Mouse (Mus musculus): Measurements from ENCODE around the gene Zrsr1.

Gene Zrsr1

DNA sequence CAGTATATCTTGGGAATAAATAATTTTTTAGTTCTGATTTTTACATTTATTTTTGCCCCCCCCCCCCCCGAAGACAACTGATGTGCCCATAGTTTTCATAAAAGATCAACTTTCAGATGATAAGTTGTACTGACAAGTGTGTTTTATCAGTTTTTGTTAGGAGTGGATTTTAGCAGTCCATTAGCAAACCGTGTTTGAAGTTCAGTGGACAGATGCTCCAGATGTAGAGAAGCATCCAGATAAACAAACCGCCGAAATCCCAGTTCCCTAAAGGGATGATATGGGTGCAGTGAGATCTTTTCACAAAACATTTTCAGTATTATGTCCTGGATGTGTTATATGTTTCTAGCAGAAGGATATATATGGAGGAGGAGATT is 37.0 kb downstream of the Zrsr1 start:
- no peak for DNase-seq (ENCODE audit: low spot score)

DNA sequence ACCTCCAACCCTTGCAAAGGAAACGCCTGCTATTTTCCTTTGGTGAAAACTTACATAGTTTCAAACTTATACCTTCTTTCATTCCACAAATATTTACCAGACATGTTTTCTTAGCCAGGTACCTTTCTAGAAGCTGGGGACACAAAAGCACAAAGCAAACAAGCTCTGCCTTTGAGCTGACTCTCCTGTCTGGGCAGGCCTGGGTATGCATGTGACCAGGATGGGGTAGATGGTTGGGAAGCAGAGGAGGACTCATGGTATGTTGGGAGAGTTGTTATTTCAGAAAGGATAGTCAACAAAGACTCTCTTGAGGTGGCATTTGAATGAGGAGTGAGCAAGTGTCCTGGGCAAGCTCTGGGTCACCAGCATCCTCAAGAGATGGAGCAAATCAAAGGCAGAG is 41.3 kb downstream of the Zrsr1 start:
- no peak for DNase-seq (ENCODE audit: low spot score)

DNA sequence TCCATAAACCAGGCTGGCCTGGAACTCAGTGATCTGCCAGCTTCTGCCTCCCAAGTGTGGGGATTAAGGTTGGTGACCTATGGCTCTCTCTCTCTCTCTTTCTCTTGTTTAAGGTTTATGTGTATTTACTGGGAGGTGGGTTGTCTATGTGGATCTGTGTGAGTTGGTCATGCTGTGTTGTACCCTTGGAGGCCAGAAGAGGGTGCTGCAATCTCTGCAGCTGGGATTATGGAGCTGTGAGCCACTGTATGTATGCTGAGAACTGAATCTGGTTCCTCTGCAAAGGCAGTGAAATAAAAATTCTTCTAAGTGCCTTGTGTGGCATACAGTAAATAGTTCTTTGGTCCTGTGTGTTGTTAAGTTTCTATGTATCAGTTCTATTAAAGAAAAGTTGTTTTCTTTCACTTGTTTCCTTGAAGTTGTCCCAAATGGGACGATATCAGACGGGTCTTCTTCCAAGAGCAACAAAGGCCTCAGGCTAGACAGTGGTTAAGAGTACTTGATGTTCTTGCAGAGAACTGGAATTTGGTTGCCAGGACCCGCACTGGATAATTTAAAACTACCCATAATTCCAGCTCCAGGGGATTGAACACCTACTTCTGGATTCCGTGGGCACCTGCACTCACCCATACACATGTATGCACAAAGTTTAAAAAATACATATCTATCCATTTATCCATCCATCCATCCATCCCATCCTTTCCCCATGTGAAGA is 41.9 kb downstream of the Zrsr1 start:
- no peak for DNase-seq (ENCODE audit: low spot score)

DNA sequence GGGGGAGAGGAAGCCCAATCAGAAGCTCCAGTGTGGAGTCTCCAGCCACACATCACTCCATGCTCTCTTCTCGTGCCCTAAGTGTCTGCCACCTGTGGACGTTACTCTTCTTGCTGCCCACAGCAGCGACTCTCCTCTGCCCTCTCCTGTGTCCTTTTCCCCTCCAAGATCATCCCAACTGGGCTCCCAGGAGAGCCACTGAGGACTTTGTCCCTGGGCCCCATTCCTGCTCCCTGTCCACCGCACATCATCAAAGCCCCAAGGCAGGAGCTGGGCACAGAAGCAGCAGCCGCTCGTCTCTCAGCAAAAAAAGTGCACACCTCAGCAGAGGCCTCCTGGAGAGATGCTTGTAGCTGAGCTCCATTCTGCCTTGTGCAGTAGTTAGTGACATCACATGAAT is 43.2 kb downstream of the Zrsr1 start:
- DNase-seq (ENCODE audit: low spot score), result no peak

DNA sequence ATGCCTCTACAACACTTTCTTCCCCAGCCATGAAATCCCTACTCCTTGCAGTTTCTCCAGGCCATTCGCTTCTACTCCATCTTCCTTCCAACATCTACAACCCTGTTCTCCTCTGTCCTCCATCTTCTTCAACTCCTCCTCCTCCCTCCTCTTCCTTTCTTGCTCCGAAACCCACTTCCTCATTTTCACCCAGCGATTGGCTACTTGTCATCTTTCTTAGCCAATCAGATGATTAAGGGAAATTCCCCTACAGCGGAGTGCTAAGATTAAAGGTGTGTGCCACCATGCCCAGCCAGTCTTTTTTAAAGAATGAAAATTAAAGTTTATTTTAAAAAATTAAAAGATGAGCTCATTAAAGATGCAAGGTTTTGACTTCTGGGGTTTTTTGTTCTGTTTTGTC is 46.1 kb downstream of the Zrsr1 start:
- no peak for DNase-seq (ENCODE audit: low spot score)

DNA sequence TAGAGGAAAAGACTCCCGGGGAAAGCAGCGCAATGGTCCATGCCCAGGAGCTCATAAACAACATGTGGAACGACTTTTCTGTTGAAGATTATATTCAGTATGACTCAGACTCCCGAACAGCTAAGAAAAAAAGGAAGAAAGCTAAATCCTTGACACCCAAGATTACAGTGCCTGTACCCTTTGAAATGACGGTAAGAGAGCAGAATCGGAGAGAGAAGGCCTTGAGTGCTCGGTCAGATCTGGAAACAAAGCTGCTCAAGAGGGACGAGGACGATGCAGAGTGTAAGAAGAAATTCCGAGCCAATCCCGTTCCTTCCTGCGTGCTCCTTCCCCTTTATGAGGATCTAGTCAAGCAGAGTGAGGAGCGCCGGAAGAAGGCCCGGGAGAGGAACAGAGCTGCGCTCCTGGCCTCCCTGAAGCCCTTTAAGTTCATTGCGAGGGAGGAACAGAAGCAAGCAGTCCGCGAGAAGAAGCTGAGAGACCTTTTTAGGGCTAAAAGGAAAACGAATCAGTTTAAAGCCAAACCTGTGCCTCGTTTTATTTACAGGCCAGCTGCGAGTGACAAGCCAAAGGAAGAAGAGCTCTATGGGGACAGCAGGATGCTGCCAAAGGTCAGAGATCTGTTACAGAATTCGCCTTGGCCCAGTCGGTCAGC is 48.4 kb downstream of the Zrsr1 start:
- DNase-seq (ENCODE audit: low spot score), result no peak

DNA sequence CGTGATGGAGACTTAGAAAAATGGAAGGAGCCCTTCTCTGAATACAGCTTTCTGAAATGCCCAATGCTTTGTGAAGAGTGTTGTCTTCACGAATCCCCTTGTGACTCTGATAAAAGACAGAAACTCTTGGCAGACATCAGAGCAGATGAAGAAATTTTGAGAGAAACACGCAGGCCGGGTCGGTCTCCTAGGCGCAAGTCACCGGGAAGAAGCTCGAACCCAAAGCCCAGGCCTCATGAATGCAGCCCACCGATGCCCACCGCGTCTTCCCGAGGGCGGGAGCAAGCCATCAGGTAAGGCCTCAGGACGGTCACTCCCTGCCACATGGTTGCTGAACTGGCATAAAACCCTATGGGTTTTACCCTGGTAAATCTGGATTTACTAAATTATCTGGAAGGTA is 49.0 kb downstream of the Zrsr1 start:
- DNase-seq (ENCODE audit: low spot score), result no peak

DNA sequence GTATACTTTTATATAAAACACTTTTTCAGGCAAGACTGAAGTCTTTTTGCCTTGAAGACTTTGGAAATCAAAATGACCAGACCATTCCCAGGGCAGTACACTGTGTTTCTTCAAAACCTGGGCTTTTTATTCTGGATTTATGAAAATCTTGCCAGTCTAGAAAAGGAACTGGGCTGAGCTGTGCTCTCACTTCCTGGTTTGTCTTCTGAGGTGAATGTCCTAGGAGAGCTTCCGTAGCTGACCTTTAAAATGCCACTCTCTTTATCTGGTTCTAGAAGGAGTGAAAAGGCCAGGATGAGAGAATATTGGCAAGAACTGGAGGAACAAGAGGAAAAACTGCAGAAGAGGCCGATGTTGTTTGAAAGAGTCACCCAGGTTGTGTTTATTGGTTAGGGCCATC is 51.4 kb downstream of the Zrsr1 start:
- DNase-seq (ENCODE audit: low spot score), result no peak

DNA sequence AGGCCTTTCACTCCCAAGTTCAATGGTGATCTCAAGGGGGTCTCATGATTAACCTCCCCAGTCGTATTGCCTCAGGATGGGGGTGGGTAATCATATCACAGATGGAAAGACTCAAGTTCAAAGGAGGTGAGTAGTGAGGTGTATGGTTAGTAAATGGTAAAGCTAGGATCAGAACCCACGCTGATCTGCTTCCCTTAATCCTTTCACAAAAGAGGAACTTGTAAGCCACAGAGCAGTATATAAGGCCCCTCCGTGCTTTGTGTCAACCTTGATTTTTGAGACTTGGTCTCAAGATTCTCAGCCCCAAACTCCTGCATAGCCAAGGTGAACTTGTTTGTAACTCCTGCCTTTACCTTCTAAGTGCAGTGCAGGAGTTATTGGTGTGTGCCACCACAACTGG is 52.4 kb downstream of the Zrsr1 start:
- DNase-seq (ENCODE audit: low spot score), result no peak
